Mouse (Mus musculus): ENCODE data around the gene Cabp2. TPM values are rescaled to one million over a fixed set of nuclear protein-coding genes. Genes with fewer than 3 reads are reported as not detected.

Gene Cabp2
- total RNA-seq, 1 experiment from 2014 or later = not detected

- no peak for ATAC-seq (replicated peaks; ENCODE audit: insufficient number of reproducible peaks, low FRiP score, low TSS enrichment, poor library complexity, severe bottlenecking)
These were observed 50.4 kb downstream of the Cabp2 start for GRCm38 (mm10) chr19:4131768-4132167.

- no peak for ATAC-seq (replicated peaks; ENCODE audit: insufficient number of reproducible peaks, low FRiP score, low TSS enrichment, poor library complexity, severe bottlenecking)
These were observed 53.0 kb downstream of the Cabp2 start for GRCm38 (mm10) chr19:4134354-4134753.

GRCm38 (mm10) chr19:4135229-4135962, 54.0 kb downstream of the Cabp2 start:
- ATAC-seq (replicated peaks; ENCODE audit: insufficient number of reproducible peaks, low FRiP score, low TSS enrichment, poor library complexity, severe bottlenecking) = peak; percentile 38

GRCm38 (mm10) chr19:4135963-4136345, 54.6 kb downstream of the Cabp2 start:
- peak; percentile 78 for ATAC-seq (replicated peaks; ENCODE audit: insufficient number of reproducible peaks, low FRiP score, low TSS enrichment, poor library complexity, severe bottlenecking)

GRCm38 (mm10) chr19:4136463-4136862, 55.1 kb downstream of the Cabp2 start:
- ATAC-seq (replicated peaks; ENCODE audit: insufficient number of reproducible peaks, low FRiP score, low TSS enrichment, poor library complexity, severe bottlenecking) = no peak

Other genes with a start within 250 kb of the Cabp2 start
- gene Chka, start 229.8 kb upstream of the Cabp2 start, total RNA-seq (2017) = 34.8 to 59.4 TPM (median 42.0 TPM) in 3 replicates
- gene Tcirg1, start 174.4 kb upstream of the Cabp2 start, total RNA-seq (2017) = 181 to 259 TPM (median 252 TPM) in 3 replicates
- 27.2 to 46.8 TPM (median 33.1 TPM) in 3 replicates for gene Ndufs8, start 168.8 kb upstream of the Cabp2 start, total RNA-seq (2017)
- 54.5 to 74.4 TPM (median 57.2 TPM) in 3 replicates for gene Aldh3b1, start 151.8 kb upstream of the Cabp2 start, total RNA-seq (2017)
- 243 to 349 TPM (median 322 TPM) in 3 replicates for gene Unc93b1, start 146.4 kb upstream of the Cabp2 start, total RNA-seq (2017)
- not detected in 3 replicates for gene Aldh3b3, start 122.9 kb upstream of the Cabp2 start, total RNA-seq (2017)
- not detected in 3 replicates for gene Aldh3b2, start 109.2 kb upstream of the Cabp2 start, total RNA-seq (2017)
- gene Acy3, start 95.0 kb upstream of the Cabp2 start, total RNA-seq (2017) = not detected in 3 replicates
- gene Tbx10, start 88.8 kb upstream of the Cabp2 start, total RNA-seq (2017) = not detected in 3 replicates
- 2.3 to 11.1 TPM (median 2.3 TPM) in 3 replicates for gene Nudt8, start 81.0 kb upstream of the Cabp2 start, total RNA-seq (2017)
- 0.57 to 1.7 TPM (median 1.2 TPM) in 3 replicates for gene Gm49405, start 81.0 kb upstream of the Cabp2 start, total RNA-seq (2017)
- 3.1 TPM in 2 of 3 replicates, not detected in the other for gene Doc2g, start 78.3 kb upstream of the Cabp2 start, total RNA-seq (2017)
- 74.5 to 108 TPM (median 103 TPM) in 3 replicates for gene Ndufv1, start 68.8 kb upstream of the Cabp2 start, total RNA-seq (2017)
- 101 to 129 TPM (median 104 TPM) in 3 replicates for gene Gstp1, start 43.6 kb upstream of the Cabp2 start, total RNA-seq (2017)
- gene Gstp2, start 35.6 kb upstream of the Cabp2 start, total RNA-seq (2017) = not detected in 3 replicates
- gene Gstp3, start 22.0 kb upstream of the Cabp2 start, total RNA-seq (2017) = 2.8 to 10.8 TPM (median 5.8 TPM) in 3 replicates
- 77.3 to 120 TPM (median 92.6 TPM) in 3 replicates for gene Cdk2ap2, start 15.6 kb downstream of the Cabp2 start, total RNA-seq (2017)
- 127 to 142 TPM (median 137 TPM) in 3 replicates for gene Pitpnm1, start 18.4 kb downstream of the Cabp2 start, total RNA-seq (2017)
- gene Aip, start 44.3 kb downstream of the Cabp2 start, total RNA-seq (2017) = 94.2 to 132 TPM (median 124 TPM) in 3 replicates
- 0.29 to 0.43 TPM in 2 of 3 replicates, not detected in the other for gene Gpr152, start 58.2 kb downstream of the Cabp2 start, total RNA-seq (2017)
- gene Cabp4, start 62.5 kb downstream of the Cabp2 start, total RNA-seq (2017) = not detected in 3 replicates
- gene Coro1b, start 67.0 kb downstream of the Cabp2 start, total RNA-seq (2017) = 209 to 226 TPM (median 217 TPM) in 3 replicates
- 133 to 326 TPM (median 178 TPM) in 3 replicates for gene Ptprcap, start 72.0 kb downstream of the Cabp2 start, total RNA-seq (2017)
- 22.8 to 27.8 TPM (median 27.0 TPM) in 3 replicates for gene Rps6kb2, start 81.8 kb downstream of the Cabp2 start, total RNA-seq (2017)
- gene Carns1, start 93.9 kb downstream of the Cabp2 start, total RNA-seq (2017) = 14.1 to 18.7 TPM (median 14.2 TPM) in 3 replicates
- 71.5 to 178 TPM (median 83.5 TPM) in 3 replicates for gene Tbc1d10c, start 109.7 kb downstream of the Cabp2 start, total RNA-seq (2017)
- 479 to 544 TPM (median 541 TPM) in 3 replicates for gene Ppp1ca, start 110.5 kb downstream of the Cabp2 start, total RNA-seq (2017)
- gene Rad9a, start 120.1 kb downstream of the Cabp2 start, total RNA-seq (2017) = 19.1 to 26.3 TPM (median 20.7 TPM) in 3 replicates
- gene Clcf1, start 132.7 kb downstream of the Cabp2 start, total RNA-seq (2017) = 10.2 to 28.8 TPM (median 19.7 TPM) in 3 replicates
- gene AC109138.7, start 132.8 kb downstream of the Cabp2 start, total RNA-seq (2017) = not detected in 3 replicates
- 94.0 to 149 TPM (median 107 TPM) in 3 replicates for gene Pold4, start 150.3 kb downstream of the Cabp2 start, total RNA-seq (2017)
- gene Ssh3, start 187.6 kb downstream of the Cabp2 start, total RNA-seq (2017) = 23.7 to 30.6 TPM (median 27.0 TPM) in 3 replicates
- 2.4 to 21.5 TPM (median 12.0 TPM) in 3 replicates for gene Ankrd13d, start 201.6 kb downstream of the Cabp2 start, total RNA-seq (2017)
- 270 to 475 TPM (median 366 TPM) in 3 replicates for gene Grk2, start 224.6 kb downstream of the Cabp2 start, total RNA-seq (2017)